Mouse (Mus musculus) cerebellum, adult 2 months (tissue): Measurements from ENCODE around the gene Cbr2.

ENCODE experiments used
- CTCF ChIP-seq: fragments of 200-500 bp; IDR thresholded peaks from 2 replicates; pipeline ENCODE4 v1.5.1; 2011; ENCODE audit warnings: low read depth, mild to moderate bottlenecking, control low read depth, low read length, moderate library complexity, borderline replicate concordance; ENCODE audit not compliant: insufficient read depth
- POLR2A ChIP-seq: fragments of 200-500 bp; IDR thresholded peaks from 2 replicates; pipeline ENCODE4 v1.6.1; 2011; ENCODE audit warnings: low read length, control low read depth, borderline replicate concordance; ENCODE audit not compliant: insufficient read depth

- TF ChIP-seq CTCF (no peak), POLR2A (no peak)
Observed at GRCm38 (mm10) chr11:120695641-120696040, 36.3 kb downstream of the Cbr2 start.
